Mouse (Mus musculus) forebrain, embryonic 11.5 days (tissue): ENCODE measurements around the gene Il18rap. TPM values are rescaled to one million over a fixed set of nuclear protein-coding genes. Genes with fewer than 3 reads are reported as not detected.

Experiments
- ATAC-seq: fragments of 200-750 bp; cut with Nextera tagmentation; replicated peaks from 2 replicates; pipeline ENCODE4 v1.8.0; 2017; ENCODE audit warnings: moderate TSS enrichment; ENCODE audit not compliant: low FRiP score
- DNase-seq: peaks from one replicate; pipeline ENCODE4 v3.0.0-alpha.2; 2017; ENCODE audit warnings: low spot score
- H3K27ac ChIP-seq: fragments of 300-500 bp; sonication (generic); 2 replicates; pipeline ENCODE4 v1.5.1; 2014; ENCODE audit warnings: low read depth, low read length
- H3K27me3 ChIP-seq: fragments of 300-500 bp; sonication (generic); 2 replicates; pipeline ENCODE4 v1.6.1; 2014; ENCODE audit warnings: mild to moderate bottlenecking, low read length, mixed read lengths; ENCODE audit not compliant: control insufficient read depth, insufficient read depth
- H3K36me3 ChIP-seq: fragments of 300-500 bp; sonication (generic); 2 replicates; pipeline ENCODE4 v1.6.1; 2014; ENCODE audit warnings: mild to moderate bottlenecking, low read length, moderate library complexity, mixed read lengths; ENCODE audit not compliant: control insufficient read depth, insufficient read depth
- H3K4me1 ChIP-seq: fragments of 300-500 bp; sonication (generic); replicated peaks from 2 replicates; pipeline ENCODE4 v1.6.1; 2014; ENCODE audit warnings: low read length, mixed read lengths; ENCODE audit not compliant: control insufficient read depth, insufficient read depth
- H3K4me2 ChIP-seq: fragments of 300-500 bp; sonication (generic); 2 replicates; pipeline ENCODE4 v1.6.1; 2014; ENCODE audit warnings: low read depth, mild to moderate bottlenecking, low read length, moderate library complexity, mixed read lengths; ENCODE audit not compliant: severe bottlenecking
- H3K4me3 ChIP-seq: fragments of 300-500 bp; sonication (generic); 2 replicates; pipeline ENCODE4 v1.5.1; 2014; ENCODE audit warnings: low read depth, low read length
- H3K9ac ChIP-seq: fragments of 300-500 bp; sonication (generic); 2 replicates; pipeline ENCODE4 v1.6.1; 2014; ENCODE audit warnings: low read length
- H3K9me3 ChIP-seq: fragments of 300-500 bp; sonication (generic); 2 replicates; pipeline ENCODE4 v1.6.1; 2016; ENCODE audit warnings: low read length, mixed read lengths; ENCODE audit not compliant: control insufficient read depth
- WGBS: fragments of 180-500 bp; shearing (Covaris S2); extraction: QIAGEN DNeasy Blood & Tissue Kit; methylation state at CpG from one replicate; pipeline ENCODE4 v1.1.7; 2014; 5-methylcytosine and 5-hydroxymethylcytosine counted together
- polyA plus RNA-seq: library from polyadenylated mRNA; unstranded; fragments of >200 nt; fragmentation: Nextera tagmentation; extraction: Ambion mirVana; gene quantifications from 2 replicates; pipeline ENCODE4 v1.2.1, GENCODE M21; 2014

Gene Il18rap
- polyA plus RNA-seq: 0.39 and 0.92 TPM in 2 replicates

- DNase-seq (no peak), ATAC-seq (peak; percentile 79)
- Histone ChIP-seq H3K9me3 (no peaks in the 10 kb centered on the region), H3K4me2 (no peak within 1 kb of the TSS), H3K4me1 (no peaks in the 10 kb centered on the region), H3K4me3 (no peak within 1 kb of the TSS), H3K27ac (peak within 1 kb of the TSS; percentile 25; the same call in 1 of the 2 replicates), H3K36me3 (no peaks in the 10 kb centered on the region), H3K27me3 (no peaks in the 10 kb centered on the region), H3K9ac (no peak within 1 kb of the TSS)
- 21% methylated on average over 9 of the region's 9 CpGs for WGBS
These were observed at the start of gene Il18rap for GRCm38 (mm10) chr1:40514851-40515585. Gene Il18rap (plus strand): TSS chr1:40515362.

- H3K27me3 ChIP-seq: no peaks in the 10 kb centered on the region
- DNase-seq (no peak), ATAC-seq (no peak)
- no peak within 1 kb of the TSS for H3K4me3 ChIP-seq
- H3K27ac ChIP-seq: no peak within 1 kb of the TSS
- no peaks in the 10 kb centered on the region for H3K9me3 ChIP-seq
- H3K4me2 ChIP-seq: no peak within 1 kb of the TSS
- no peak within 1 kb of the TSS for H3K9ac ChIP-seq
- H3K36me3 ChIP-seq: no peaks in the 10 kb centered on the region
- WGBS: 47% methylated on average over 20 of the region's 20 CpGs
- no peaks in the 10 kb centered on the region for H3K4me1 ChIP-seq
These were observed 49.4 kb upstream of the Il18rap start, which contains the start of gene Il18r1 for GRCm38 (mm10) chr1:40465477-40466430. Gene Il18r1 (plus strand): TSS chr1:40465552.

GRCm38 (mm10) chr1:40467306-40467705, 47.9 kb upstream of the Il18rap start:
- H3K27me3 ChIP-seq: no peaks in the 10 kb centered on the region
- no peak for DNase-seq
- H3K4me1 ChIP-seq: no peaks in the 10 kb centered on the region
- no peak overlapping the region for H3K4me3 ChIP-seq
- no peaks in the 10 kb centered on the region for H3K36me3 ChIP-seq
- H3K27ac ChIP-seq: no peak overlapping the region
- 87% methylated on average over 4 of the region's 4 CpGs for WGBS
- no peaks in the 10 kb centered on the region for H3K9me3 ChIP-seq
- no peak for ATAC-seq
- H3K4me2 ChIP-seq: no peak overlapping the region
- no peak overlapping the region for H3K9ac ChIP-seq

GRCm38 (mm10) chr1:40468805-40469204, 46.4 kb upstream of the Il18rap start:
- Histone ChIP-seq H3K27ac (no peak overlapping the region), H3K9ac (no peak overlapping the region), H3K4me1 (no peaks in the 10 kb centered on the region), H3K4me2 (no peak overlapping the region), H3K9me3 (no peaks in the 10 kb centered on the region), H3K27me3 (no peaks in the 10 kb centered on the region), H3K4me3 (no peak overlapping the region), H3K36me3 (no peaks in the 10 kb centered on the region)
- DNase-seq (no peak), ATAC-seq (no peak)
- WGBS: 81% methylated on average over 2 of the region's 2 CpGs

GRCm38 (mm10) chr1:40469900-40470299, 45.3 kb upstream of the Il18rap start:
- Histone ChIP-seq H3K9ac (no peak overlapping the region), H3K27ac (no peak overlapping the region), H3K9me3 (no peaks in the 10 kb centered on the region), H3K4me1 (no peaks in the 10 kb centered on the region), H3K27me3 (no peaks in the 10 kb centered on the region), H3K36me3 (no peaks in the 10 kb centered on the region), H3K4me2 (no peak overlapping the region), H3K4me3 (no peak overlapping the region)
- no peak for ATAC-seq
- DNase-seq: no peak
- WGBS: 93% methylated on average over 12 of the region's 12 CpGs

GRCm38 (mm10) chr1:40472401-40472800, 42.8 kb upstream of the Il18rap start:
- Histone ChIP-seq H3K4me1 (no peaks in the 10 kb centered on the region), H3K36me3 (no peaks in the 10 kb centered on the region), H3K27me3 (no peaks in the 10 kb centered on the region), H3K4me2 (no peak overlapping the region), H3K9me3 (no peaks in the 10 kb centered on the region), H3K9ac (no peak overlapping the region), H3K27ac (no peak overlapping the region), H3K4me3 (no peak overlapping the region)
- no peak for ATAC-seq
- WGBS: 91% methylated on average over 1 of the region's 1 CpGs
- no peak for DNase-seq

- 91% methylated on average over 4 of the region's 4 CpGs for WGBS
These were observed 41.5 kb upstream of the Il18rap start for GRCm38 (mm10) chr1:40473640-40474039.

GRCm38 (mm10) chr1:40474336-40474735, 40.8 kb upstream of the Il18rap start:
- ATAC-seq (no peak), DNase-seq (no peak)
- H3K4me3 ChIP-seq: no peak overlapping the region
- no peak overlapping the region for H3K27ac ChIP-seq
- WGBS: 91% methylated on average over 5 of the region's 5 CpGs
- no peaks in the 10 kb centered on the region for H3K27me3 ChIP-seq
- H3K36me3 ChIP-seq: no peaks in the 10 kb centered on the region
- no peaks in the 10 kb centered on the region for H3K9me3 ChIP-seq
- H3K4me2 ChIP-seq: no peak overlapping the region
- H3K9ac ChIP-seq: no peak overlapping the region
- H3K4me1 ChIP-seq: no peaks in the 10 kb centered on the region

More at GRCm38 (mm10) chr1:40473640-40474039, 41.5 kb upstream of the Il18rap start:
- Histone ChIP-seq H3K4me2 (no peak overlapping the region), H3K27me3 (no peaks in the 10 kb centered on the region), H3K4me3 (no peak overlapping the region), H3K27ac (no peak overlapping the region), H3K9me3 (no peaks in the 10 kb centered on the region), H3K4me1 (no peaks in the 10 kb centered on the region), H3K9ac (no peak overlapping the region), H3K36me3 (no peaks in the 10 kb centered on the region)
- ATAC-seq (no peak), DNase-seq (no peak)
